Mouse (Mus musculus) layer of hippocampus, adult 2 months (tissue): Measurements from ENCODE around the gene Golga2. TPM values are rescaled to one million over a fixed set of nuclear protein-coding genes. Genes with fewer than 3 reads are reported as not detected.

Experiments used
- DNase-seq, 2 experiments: peaks; one replicate each; pipeline ENCODE4 v3.0.0; 2022; ENCODE audit warnings: low spot score in 2 of 2
- H3K27ac ChIP-seq: fragments of 200-600 bp; 2 replicates; pipeline ENCODE4 v1.8.1; 2022
- H3K4me3 ChIP-seq: fragments of 200-600 bp; 2 replicates; pipeline ENCODE4 v1.8.1; 2022; ENCODE audit warnings: mild to moderate bottlenecking
- CTCF ChIP-seq: fragments of 200-600 bp; conservative IDR thresholded peaks from 2 replicates; pipeline ENCODE4 v1.8.1; 2022; ENCODE audit warnings: antibody characterized with exemption, mild to moderate bottlenecking, moderate library complexity
- long read RNA-seq, 2 experiments: library from polyadenylated mRNA; stranded (forward); transcript quantifications; one replicate each; pipeline ENCODE4 v2.0.0; 2021; ENCODE audit warnings: borderline mapping rate in 2 of 2
- total RNA-seq, 2 experiments: library from RNA; stranded (reverse); gene quantifications; 2 replicates each; pipeline ENCODE4 v1.2.3; 2021

Golga2 gene
- 10 to 100 TPM; 87.9 TPM for total RNA-seq
- long read RNA-seq, experiment 1, full-length matches to known transcripts = 23 of 58 reads
- long read RNA-seq, experiment 1, partial matches to known transcripts = 10 of 58 reads
- long read RNA-seq, experiment 1, other reads (novel, unspliced or antisense) = 25 of 58 reads
- long read RNA-seq, experiment 2, full-length matches to known transcripts = 33 of 88 reads
- long read RNA-seq, experiment 2, partial matches to known transcripts = 19 of 88 reads
- long read RNA-seq, experiment 2, other reads (novel, unspliced or antisense) = 36 of 88 reads

- Histone ChIP-seq H3K4me3 (peak within 1 kb of the TSS; percentile 94), H3K27ac (peak within 1 kb of the TSS; percentile 93)
- DNase-seq = no peak
- no peak for TF ChIP-seq CTCF
Observed at GRCm38 (mm10) chr2:32287334-32287840, at the start of gene Golga2. Golga2 (plus strand) TSS chr2:32287384.

- H3K4me3 ChIP-seq = peak overlapping the region; percentile 89
- peak overlapping the region; percentile 93; the same call in 1 of the 2 replicates for H3K27ac ChIP-seq
- no peak for TF ChIP-seq CTCF
- DNase-seq = no peak
Observed at GRCm38 (mm10) chr2:32237571-32237970, 49.6 kb upstream of the Golga2 start.

GRCm38 (mm10) chr2:32238708-32239435 lies 48.3 kb upstream of the Golga2 start:
- Histone ChIP-seq H3K27ac (no peak overlapping the region), H3K4me3 (no peak overlapping the region)
- no peak for TF ChIP-seq CTCF
- DNase-seq = no peak

DNA sequence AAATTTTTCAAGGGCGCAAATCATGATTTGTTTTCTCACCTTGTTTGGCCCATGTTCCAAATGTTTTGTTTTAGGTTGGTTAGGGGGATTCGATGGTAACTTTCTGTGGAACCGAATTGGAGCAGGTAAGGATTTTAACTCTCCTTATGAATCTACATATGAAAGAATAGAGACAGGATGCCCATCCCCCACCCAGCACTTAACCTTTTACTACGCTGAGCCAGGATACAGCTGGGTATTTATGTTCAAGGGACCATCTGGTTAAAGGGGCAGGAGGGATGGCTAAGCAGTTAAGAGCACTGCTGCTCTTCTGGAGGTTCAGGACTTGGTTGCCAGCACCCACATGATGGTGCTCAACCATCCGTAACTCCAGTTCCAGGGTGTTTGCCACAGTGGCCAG lies 46.6 kb upstream of the Golga2 start:
- DNase-seq = no peak
- no peak for TF ChIP-seq CTCF
- Histone ChIP-seq H3K4me3 (no peak overlapping the region), H3K27ac (no peak overlapping the region)

- DNase-seq = no peak
- H3K27ac ChIP-seq = no peak overlapping the region
- H3K4me3 ChIP-seq = no peak overlapping the region
- no peak for TF ChIP-seq CTCF
Observed at GRCm38 (mm10) chr2:32242986-32243385, 44.2 kb upstream of the Golga2 start.

DNA sequence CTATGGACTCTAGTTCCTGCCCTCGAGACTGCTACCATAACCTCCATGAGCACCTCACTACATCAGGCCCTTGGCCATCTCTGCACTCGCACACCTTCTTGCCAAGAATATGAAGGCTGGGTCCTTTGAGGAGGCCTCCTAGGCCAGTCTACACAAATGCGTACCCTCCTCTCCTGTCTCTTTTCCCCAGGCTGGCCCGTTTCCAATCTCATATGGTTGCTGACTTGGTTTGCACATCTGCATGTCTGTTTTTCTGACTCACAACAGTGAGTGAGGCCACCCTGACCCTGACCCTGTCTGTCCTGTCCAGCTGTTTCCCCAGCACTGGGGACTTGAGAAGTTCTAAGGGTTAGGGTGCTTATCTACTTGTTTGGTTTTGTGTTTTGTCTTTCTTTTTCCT lies 40.4 kb upstream of the Golga2 start:
- no peak overlapping the region for H3K4me3 ChIP-seq
- TF ChIP-seq CTCF = no peak
- no peak overlapping the region for H3K27ac ChIP-seq
- DNase-seq = no peak

GRCm38 (mm10) chr2:32248377-32249361 lies 38.5 kb upstream of the Golga2 start:
- no peak for DNase-seq
- no peak overlapping the region for H3K27ac ChIP-seq
- no peak overlapping the region for H3K4me3 ChIP-seq
- no peak for TF ChIP-seq CTCF

- no peak for DNase-seq
- Histone ChIP-seq H3K27ac (no peak overlapping the region), H3K4me3 (no peak overlapping the region)
- TF ChIP-seq CTCF = no peak
Observed at GRCm38 (mm10) chr2:32251791-32252527, 35.2 kb upstream of the Golga2 start.

- DNase-seq = no peak
- Histone ChIP-seq H3K27ac (no peak overlapping the region), H3K4me3 (no peak overlapping the region)
- TF ChIP-seq CTCF = no peak
Observed at GRCm38 (mm10) chr2:32252658-32253057, 34.5 kb upstream of the Golga2 start.

- no peak for DNase-seq
- H3K27ac ChIP-seq = no peak overlapping the region
- H3K4me3 ChIP-seq = no peak overlapping the region
- TF ChIP-seq CTCF = no peak
Observed at GRCm38 (mm10) chr2:32253352-32253751, 33.8 kb upstream of the Golga2 start.

DNA sequence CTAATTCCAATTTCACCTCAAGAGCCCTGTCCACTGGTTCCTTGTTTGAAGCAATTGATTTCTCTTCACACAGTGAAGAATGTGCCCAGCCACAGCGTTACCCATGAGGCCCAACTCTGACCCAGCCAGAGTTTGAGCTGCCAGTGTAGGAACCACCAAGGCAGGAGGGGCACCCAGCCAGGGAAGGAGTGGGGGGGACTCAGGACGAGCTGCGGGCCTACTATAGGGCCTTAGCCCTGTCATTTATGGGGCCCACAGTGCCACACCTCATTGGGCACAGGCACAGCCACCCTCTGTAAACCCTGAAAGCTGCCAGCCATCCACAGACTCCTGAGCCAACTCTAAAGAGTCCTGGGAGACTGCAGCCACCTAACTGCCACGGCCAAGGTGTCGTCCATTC lies 32.6 kb upstream of the Golga2 start:
- H3K27ac ChIP-seq = no peak overlapping the region
- no peak for TF ChIP-seq CTCF
- H3K4me3 ChIP-seq = no peak overlapping the region
- DNase-seq = no peak

DNA sequence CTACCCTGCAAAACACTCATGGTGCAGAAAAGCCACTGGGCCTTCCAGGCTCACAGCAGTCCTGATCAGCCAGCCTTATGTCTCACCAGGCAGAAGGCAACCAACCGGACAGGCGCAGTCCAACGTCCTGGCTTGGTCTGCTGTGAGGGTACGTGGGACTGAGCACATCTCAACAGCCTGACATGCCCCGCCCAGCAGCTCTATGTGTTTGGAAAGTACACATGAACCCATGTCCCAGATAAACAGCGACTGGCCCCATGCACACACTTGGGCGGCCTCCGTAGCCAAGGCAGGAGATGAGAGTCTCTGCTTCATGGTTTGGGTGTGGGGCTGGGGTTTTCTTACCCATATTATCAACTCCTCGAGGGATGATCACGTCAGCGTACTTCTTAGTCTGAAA lies 30.9 kb upstream of the Golga2 start:
- Histone ChIP-seq H3K27ac (no peak overlapping the region), H3K4me3 (no peak overlapping the region)
- no peak for DNase-seq
- no peak for TF ChIP-seq CTCF
